Mouse (Mus musculus) kidney, postnatal 0 days (tissue): ENCODE data around the gene Tmprss4. TPM values are rescaled to one million over a fixed set of nuclear protein-coding genes. Genes with fewer than 3 reads are reported as not detected.

ENCODE experiments used
- ATAC-seq: fragments of 200-750 bp; cut with Nextera tagmentation; replicated peaks from 2 replicates; pipeline ENCODE4 v1.8.0; 2017; ENCODE audit warnings: low read depth, moderate number of reproducible peaks, moderate TSS enrichment, moderate library complexity; ENCODE audit not compliant: low FRiP score
- DNase-seq: peaks from one replicate; pipeline ENCODE4 v3.0.0-alpha.2; 2016; ENCODE audit warnings: low spot score
- H3K27ac ChIP-seq: fragments of 300-500 bp; sonication (generic); 2 replicates; pipeline ENCODE4 v1.5.1; 2014; ENCODE audit warnings: mild to moderate bottlenecking
- H3K27me3 ChIP-seq: fragments of 300-500 bp; sonication (generic); 2 replicates; pipeline ENCODE4 v1.6.1; 2014; ENCODE audit warnings: low read length, mixed read lengths; ENCODE audit not compliant: insufficient read depth
- H3K36me3 ChIP-seq: fragments of 300-500 bp; sonication (generic); 2 replicates; pipeline ENCODE4 v1.6.1; 2014; ENCODE audit warnings: low read length, mixed read lengths; ENCODE audit not compliant: insufficient read depth
- H3K4me1 ChIP-seq: fragments of 300-500 bp; sonication (generic); replicated peaks from 2 replicates; pipeline ENCODE4 v1.6.1; 2014; ENCODE audit warnings: antibody characterized with exemption, low read length, mixed read lengths; ENCODE audit not compliant: insufficient read depth
- H3K4me2 ChIP-seq: fragments of 300-500 bp; sonication (generic); 2 replicates; pipeline ENCODE4 v1.6.1; 2014; ENCODE audit warnings: mild to moderate bottlenecking, low read length, moderate library complexity, mixed read lengths
- H3K4me3 ChIP-seq: fragments of 300-500 bp; sonication (generic); replicated peaks from 2 replicates; pipeline ENCODE4 v1.5.1; 2014; ENCODE audit warnings: low read depth, low read length
- H3K9ac ChIP-seq: fragments of 300-500 bp; sonication (generic); 2 replicates; pipeline ENCODE4 v1.6.1; 2014; ENCODE audit warnings: low read depth, low read length
- H3K9me3 ChIP-seq: fragments of 300-500 bp; sonication (generic); replicated peaks from 2 replicates; pipeline ENCODE4 v1.6.1; 2016; ENCODE audit warnings: low read length, inconsistent platforms, mixed read lengths
- CTCF ChIP-seq: IDR thresholded peaks from 2 replicates; pipeline ENCODE4 v1.5.1; 2016; ENCODE audit warnings: antibody characterized with exemption, low read depth, mild to moderate bottlenecking, moderate library complexity
- WGBS: fragments of 180-500 bp; shearing (Covaris S2); extraction: QIAGEN DNeasy Blood & Tissue Kit; methylation state at CpG from one replicate; pipeline ENCODE4 v1.1.7; 2014; 5-methylcytosine and 5-hydroxymethylcytosine counted together
- polyA plus RNA-seq: library from polyadenylated mRNA; unstranded; fragments of >200 nt; fragmentation: Nextera tagmentation; extraction: Ambion mirVana; gene quantifications from 2 replicates; pipeline ENCODE4 v1.2.1, GENCODE M21; 2015

Gene Tmprss4
- polyA plus RNA-seq, 1 experiment from 2014 or later = 0.36 TPM

DNA sequence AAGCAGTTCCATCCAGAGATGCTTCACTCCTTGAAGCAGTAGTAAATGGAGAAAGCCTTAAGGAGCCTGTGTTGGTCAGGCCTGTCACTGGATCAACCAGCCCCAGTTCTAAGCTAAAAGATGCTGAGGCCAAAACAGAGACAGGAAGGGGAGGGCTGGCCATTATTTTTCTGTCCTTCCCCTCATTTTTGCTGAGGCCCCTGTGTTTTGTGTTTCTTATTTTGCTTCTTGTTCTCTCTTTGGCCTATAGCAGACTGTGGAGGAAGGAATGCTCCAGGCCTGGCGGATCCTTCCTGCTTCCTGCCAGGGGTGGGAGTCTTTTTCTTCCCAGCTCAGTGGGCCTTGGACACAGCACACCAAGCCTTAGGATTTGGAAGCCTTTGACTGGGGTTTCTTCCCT, 41.5 kb upstream of the Tmprss4 start:
- DNase-seq = no peak
- H3K9ac ChIP-seq = no peak overlapping the region

DNA sequence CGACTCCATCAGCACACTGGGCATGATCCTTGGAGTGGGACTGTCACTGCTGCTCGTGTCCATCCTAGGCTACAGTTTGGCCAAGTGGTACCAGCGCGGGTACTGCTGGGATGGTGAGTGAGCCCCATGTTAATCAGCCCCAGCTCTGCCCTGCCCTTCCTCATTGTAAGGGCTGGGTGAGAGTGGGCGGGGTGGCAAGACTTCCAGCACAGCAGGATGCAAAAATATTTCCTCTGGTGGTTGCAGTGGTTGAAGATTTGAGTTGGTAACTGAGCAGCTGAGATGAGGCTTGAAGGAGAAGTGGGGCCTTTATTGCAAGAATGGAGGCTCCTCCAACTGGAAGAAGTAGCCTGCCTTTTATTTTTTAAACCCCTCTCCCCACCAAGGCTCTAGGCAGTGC, 37.5 kb upstream of the Tmprss4 start:
- ATAC-seq (no peak), DNase-seq (no peak)
- Histone ChIP-seq H3K36me3 (no peaks in the 10 kb centered on the region), H3K9ac (no peak overlapping the region), H3K4me2 (no peak overlapping the region), H3K4me3 (no peak overlapping the region), H3K27ac (no peak overlapping the region), H3K27me3 (no peaks in the 10 kb centered on the region), H3K9me3 (no peaks in the 10 kb centered on the region), H3K4me1 (no peaks in the 10 kb centered on the region)
- 75% methylated on average over 5 of the region's 5 CpGs for WGBS
- TF ChIP-seq CTCF = no peak

More for the DNA sequence above, 41.5 kb upstream of the Tmprss4 start:
- no peak overlapping the region for H3K4me3 ChIP-seq
- no peaks in the 10 kb centered on the region for H3K9me3 ChIP-seq
- H3K4me2 ChIP-seq = no peak overlapping the region
- no peaks in the 10 kb centered on the region for H3K36me3 ChIP-seq
- no peaks in the 10 kb centered on the region for H3K4me1 ChIP-seq
- ATAC-seq = no peak
- 65% methylated on average over 1 of the region's 1 CpGs for WGBS
- H3K27me3 ChIP-seq = no peaks in the 10 kb centered on the region
- no peak overlapping the region for H3K27ac ChIP-seq
- TF ChIP-seq CTCF = no peak

DNA sequence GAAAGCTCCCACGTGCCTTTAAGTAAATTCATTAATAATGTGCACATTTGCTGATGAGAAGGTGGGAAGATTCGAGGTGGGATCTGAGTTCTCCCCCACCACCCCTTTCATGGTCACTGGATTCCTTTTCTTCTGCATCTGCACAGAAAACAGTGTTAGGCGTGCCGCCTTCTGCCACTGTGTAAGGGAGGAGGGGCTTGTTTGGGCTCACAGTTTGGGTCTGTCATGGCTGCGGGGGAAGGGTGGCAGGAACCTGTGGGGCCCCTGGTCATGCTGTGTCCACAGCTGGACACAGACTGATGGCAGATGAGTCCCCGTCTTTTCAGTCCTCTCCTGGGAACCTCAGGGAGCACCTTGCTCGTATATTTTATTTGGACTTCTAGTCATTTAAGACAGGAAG, 32.9 kb upstream of the Tmprss4 start:
- H3K36me3 ChIP-seq = no peaks in the 10 kb centered on the region
- H3K9ac ChIP-seq = no peak overlapping the region
- no peak overlapping the region for H3K4me3 ChIP-seq
- no peak overlapping the region for H3K4me2 ChIP-seq
- no peaks in the 10 kb centered on the region for H3K9me3 ChIP-seq
- no peak overlapping the region for H3K27ac ChIP-seq
- no peaks in the 10 kb centered on the region for H3K27me3 ChIP-seq
- no peak for ATAC-seq
- H3K4me1 ChIP-seq = no peaks in the 10 kb centered on the region
- WGBS = 49% methylated on average over 7 of the region's 7 CpGs
- no peak for DNase-seq
- TF ChIP-seq CTCF = no peak

DNA sequence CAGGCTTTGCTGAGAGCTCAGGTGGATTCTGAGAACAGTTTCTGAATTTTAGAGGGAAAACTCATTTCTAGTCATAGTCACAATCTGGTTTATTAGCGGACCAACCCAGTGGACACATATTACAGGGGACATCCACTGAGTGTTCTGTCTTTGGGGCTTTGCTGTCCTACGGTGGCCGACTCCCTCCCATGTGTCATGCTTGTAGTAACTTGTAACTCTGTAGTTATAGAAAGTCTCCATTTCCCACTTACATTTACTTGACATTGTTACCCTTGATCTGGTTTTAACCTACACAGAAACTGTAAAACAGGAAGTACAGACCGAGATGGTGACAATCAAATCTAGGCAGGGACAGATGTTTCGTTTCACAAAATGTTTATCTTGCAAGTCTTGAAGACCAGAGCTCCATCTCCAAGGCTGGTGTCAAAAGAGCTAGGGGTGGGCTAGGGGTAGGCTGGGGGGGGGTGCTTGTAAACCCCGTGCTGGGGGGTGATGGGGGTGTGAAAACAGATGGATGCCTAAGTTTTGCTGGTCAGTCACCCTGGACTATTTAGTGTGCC, 31.9 kb upstream of the Tmprss4 start:
- 45% methylated on average over 6 of the region's 6 CpGs for WGBS
- no peak overlapping the region for H3K27ac ChIP-seq
- H3K9ac ChIP-seq = no peak overlapping the region
- no peak for ATAC-seq
- no peaks in the 10 kb centered on the region for H3K36me3 ChIP-seq
- DNase-seq = peak; percentile 37
- TF ChIP-seq CTCF = no peak
- H3K4me1 ChIP-seq = no peaks in the 10 kb centered on the region
- no peak overlapping the region for H3K4me2 ChIP-seq
- no peaks in the 10 kb centered on the region for H3K9me3 ChIP-seq
- H3K27me3 ChIP-seq = no peaks in the 10 kb centered on the region
- H3K4me3 ChIP-seq = no peak overlapping the region

DNA sequence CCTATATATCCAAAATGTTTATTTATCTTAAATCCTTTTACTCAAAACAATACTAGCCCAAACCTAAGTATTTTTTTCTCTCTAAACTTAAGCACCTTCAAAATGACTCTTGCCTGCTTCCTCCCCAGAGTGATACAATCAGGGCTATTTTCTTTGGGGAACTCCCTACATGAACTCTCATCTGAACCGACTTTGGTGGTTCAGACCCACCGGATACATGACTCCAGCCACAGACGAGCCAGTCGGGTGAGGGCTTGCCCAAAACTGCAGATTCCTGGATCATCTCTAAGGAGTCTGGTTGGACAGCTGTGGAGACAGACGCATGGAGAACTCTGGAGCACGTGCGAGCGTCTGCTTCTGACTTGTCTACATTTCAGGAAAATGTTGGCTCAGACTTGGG, 25.5 kb upstream of the Tmprss4 start:
- Histone ChIP-seq H3K4me2 (no peak overlapping the region), H3K9me3 (no peaks in the 10 kb centered on the region), H3K36me3 (no peaks in the 10 kb centered on the region), H3K27me3 (no peaks in the 10 kb centered on the region), H3K9ac (no peak overlapping the region), H3K4me1 (no peaks in the 10 kb centered on the region), H3K4me3 (no peak overlapping the region), H3K27ac (no peak overlapping the region)
- no peak for TF ChIP-seq CTCF
- 65% methylated on average over 8 of the region's 8 CpGs for WGBS
- DNase-seq = no peak
- no peak for ATAC-seq

DNA sequence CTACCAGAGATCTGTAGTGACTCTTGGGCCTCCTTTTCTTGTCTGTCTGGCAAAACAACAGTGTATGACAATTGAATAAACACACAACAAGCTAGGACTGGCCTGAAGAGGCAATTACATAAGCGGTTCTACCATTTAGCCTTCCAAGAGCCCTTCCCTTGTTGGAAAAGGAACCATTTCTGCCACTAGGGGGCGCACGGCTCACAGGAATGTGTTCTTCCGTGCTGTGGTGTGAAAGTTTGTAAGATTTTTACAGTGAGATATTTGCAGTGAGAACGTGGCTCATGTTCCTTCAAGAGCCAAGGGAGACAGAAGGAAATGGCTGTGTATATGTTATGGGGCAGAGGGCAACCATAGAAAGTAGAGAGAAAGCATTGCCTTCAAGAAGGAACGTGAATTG, 17.7 kb upstream of the Tmprss4 start:
- WGBS = 15% methylated on average over 6 of the region's 6 CpGs
- Histone ChIP-seq H3K4me3 (no peak overlapping the region), H3K9ac (no peak overlapping the region), H3K4me2 (no peak overlapping the region), H3K27me3 (no peaks in the 10 kb centered on the region), H3K4me1 (no peaks in the 10 kb centered on the region), H3K27ac (no peak overlapping the region), H3K36me3 (no peaks in the 10 kb centered on the region), H3K9me3 (no peaks in the 10 kb centered on the region)
- ATAC-seq = no peak; the same call in 1 of the 2 replicates
- DNase-seq = peak; percentile 90
- peak; percentile 99 for TF ChIP-seq CTCF

DNA sequence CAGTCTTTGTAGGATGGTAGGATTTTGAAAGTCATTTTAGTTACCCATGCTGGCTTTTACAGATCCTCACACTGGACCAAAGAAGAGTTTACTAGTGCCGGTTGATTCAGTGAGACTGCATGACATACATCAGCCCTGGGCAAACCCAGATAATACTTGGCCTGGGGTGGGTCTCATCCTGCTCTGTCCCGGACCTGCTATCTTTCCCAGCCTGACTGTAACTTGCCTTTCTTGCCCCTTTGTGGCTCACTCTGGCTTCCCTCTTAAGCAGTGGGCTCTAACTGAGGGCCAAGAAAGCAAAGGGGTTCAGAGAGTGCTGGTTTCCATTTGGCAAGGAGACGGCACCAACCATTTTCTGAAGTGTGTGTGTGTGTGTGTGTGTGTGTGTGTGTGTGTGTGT, 15.8 kb upstream of the Tmprss4 start:
- H3K36me3 ChIP-seq = no peaks in the 10 kb centered on the region
- H3K9ac ChIP-seq = no peak overlapping the region
- ATAC-seq (no peak), DNase-seq (no peak)
- H3K27ac ChIP-seq = no peak overlapping the region
- no peak for TF ChIP-seq CTCF
- 86% methylated on average over 3 of the region's 3 CpGs for WGBS
- H3K4me2 ChIP-seq = no peak overlapping the region
- H3K4me1 ChIP-seq = no peaks in the 10 kb centered on the region
- H3K27me3 ChIP-seq = no peaks in the 10 kb centered on the region
- H3K9me3 ChIP-seq = no peaks in the 10 kb centered on the region
- no peak overlapping the region for H3K4me3 ChIP-seq
